Mouse (Mus musculus): Measurements from ENCODE around the gene Thrsp. TPM values are rescaled to one million over a fixed set of nuclear protein-coding genes. Genes with fewer than 3 reads are reported as not detected.

The Thrsp gene
- 6.9 and 9.8 TPM in 2 replicates for polyA plus RNA-seq (2012; rRNA removed)

GRCm38 (mm10) chr7:97416906-97417777 lies at the start of gene Thrsp:
Gene Thrsp (minus strand): TSS chr7:97417730.

GRCm38 (mm10) chr7:97451023-97451422 lies 33.5 kb upstream of the Thrsp start, which contains the start of gene Kctd14:
Gene Kctd14 (plus strand): TSS chr7:97451323.

GRCm38 (mm10) chr7:97399960-97400715 lies 17.4 kb downstream of the Thrsp start, which contains the start of gene Ndufc2:
Gene Ndufc2 (plus strand): TSS chr7:97400003.

Other genes starting within 250 kb of the Thrsp start
- 5.7 and 7.1 TPM in 2 replicates for gene Usp35, start 85.7 kb downstream of the Thrsp start, polyA plus RNA-seq (2012; rRNA removed)
- gene Kctd21, start 85.4 kb downstream of the Thrsp start, polyA plus RNA-seq (2012; rRNA removed), result 4.5 and 5.6 TPM in 2 replicates
- gene Alg8, start 46.1 kb downstream of the Thrsp start, polyA plus RNA-seq (2012; rRNA removed), result 8.7 and 9.6 TPM in 2 replicates
- gene Ndufc2, start 17.7 kb downstream of the Thrsp start, polyA plus RNA-seq (2012; rRNA removed), result 173 and 192 TPM in 2 replicates
- 8.1 and 10.0 TPM in 2 replicates for gene Kctd14, start 33.6 kb upstream of the Thrsp start, polyA plus RNA-seq (2012; rRNA removed)
- gene Ints4, start 63.2 kb upstream of the Thrsp start, polyA plus RNA-seq (2012; rRNA removed), result 52.9 and 54.5 TPM in 2 replicates
- 23.7 and 24.4 TPM in 2 replicates for gene Aamdc, start 161.8 kb upstream of the Thrsp start, polyA plus RNA-seq (2012; rRNA removed)
- 1.4 and 1.9 TPM in 2 replicates for gene Rsf1, start 162.2 kb upstream of the Thrsp start, polyA plus RNA-seq (2012; rRNA removed)

Measured in colon, adult 2 months (tissue).